30 mouse cellular contexts compared by ENCODE assay signal in genomic region chr5:139566640-139567399, GRCm38 (mm10). TPM values are rescaled to one million over a fixed set of nuclear protein-coding genes. Genes with fewer than 3 reads are reported as not detected.
DNase-seq lines count a peak whose midpoint lies in the region; ATAC-seq and TF ChIP-seq lines count a peak whose summit lies in the region.
"Had no signal": no experiment of that assay in that cellular context is flagged by ENCODE, and none has a peak within 500 bp of the region (broad histone marks: within the 10 kb centered on the region; RNA-seq: fewer than 3 reads in every experiment).

No protein-coding gene starts in this region.

- no peak overlapping the region for H3K9ac ChIP-seq in liver, adult 2 months (ENCODE audit: low read depth, low read length)
- no peak overlapping the region for H3K9ac ChIP-seq in forebrain, embryonic 13.5 days
- H3K9ac ChIP-seq: embryonic facial prominence, embryonic 12.5 days; hindbrain, embryonic 13.5 days; liver, embryonic 13.5 days; midbrain, embryonic 12.5 days had no signal

- 0 out of 2 replicates have a peak, but pooled peaks cover 6% of the 10 kb centered on the region for H3K27me3 ChIP-seq in liver, adult 2 months (ENCODE audit: control insufficient read depth, insufficient read depth, low read length)
- peaks cover 57% of the 10 kb centered on the region for H3K27me3 ChIP-seq in forebrain, embryonic 13.5 days

- no peak for TF ChIP-seq POLR2A in liver, adult 2 months (IDR thresholded peaks at IDR 0.05; ENCODE audit: extremely low read depth, insufficient read depth, low read length)

- peak; percentile 31 for TF ChIP-seq CTCF in liver, adult 2 months (IDR thresholded peaks at IDR 0.05; ENCODE audit: low read depth, low read length)

- DNase-seq in liver, adult 2 months (ENCODE audit: extremely low read depth, low read depth, low spot score) = no peak
- DNase-seq in liver = no peak
- peak; percentile 49 for DNase-seq in retina, postnatal 1 day
- no peak for DNase-seq in retina, embryonic 14.5 days (ENCODE audit: low spot score)
- DNase-seq in adrenal gland, postnatal 36 days = no peak
- DNase-seq: cerebellum, adult 11-12 months; cerebellum, postnatal 14 days; gastrocnemius, postnatal 36 days; liver, embryonic 13.5 days; right cerebral cortex, postnatal 25 days; spleen, adult 18-20 months; thymus, postnatal 14 days had no signal

- H3K4me3 ChIP-seq in liver, adult 2 months (ENCODE audit: insufficient read depth, low read depth, low read length) = no peak overlapping the region
- H3K4me3 ChIP-seq in forebrain, embryonic 13.5 days = no peak overlapping the region
- H3K4me3 ChIP-seq: embryonic facial prominence, embryonic 12.5 days; hindbrain, embryonic 13.5 days; limb, embryonic 10.5 days; liver, embryonic 13.5 days; midbrain, embryonic 12.5 days had no signal

- H3K4me1 ChIP-seq in liver, adult 2 months (ENCODE audit: control insufficient read depth, insufficient read depth, low read length) = no peaks in the 10 kb centered on the region
- H3K4me1 ChIP-seq in forebrain, embryonic 13.5 days = peaks cover 8% of the 10 kb centered on the region
- H3K4me1 ChIP-seq: embryonic facial prominence, embryonic 12.5 days; limb, embryonic 10.5 days; liver, embryonic 13.5 days had no signal

- H3K4me2 ChIP-seq in forebrain, embryonic 13.5 days = no peak overlapping the region
- H3K4me2 ChIP-seq: embryonic facial prominence, embryonic 12.5 days; hindbrain, embryonic 13.5 days; liver, embryonic 13.5 days; midbrain, embryonic 12.5 days had no signal

- no peak overlapping the region for H3K27ac ChIP-seq in liver, adult 2 months (replicated peaks; ENCODE audit: insufficient read depth, low read depth, low read length)
- H3K27ac ChIP-seq in forebrain, embryonic 13.5 days = no peak overlapping the region
- H3K27ac ChIP-seq: embryonic facial prominence, embryonic 12.5 days; hindbrain, embryonic 13.5 days; limb, embryonic 10.5 days; liver, embryonic 13.5 days; midbrain, embryonic 12.5 days had no signal

- 67% methylated on average over 6 of the region's 6 CpGs for whole genome bisulfite sequencing in liver, adult 2 months
- 70% methylated on average over 6 of the region's 6 CpGs for WGBS in forebrain, embryonic 13.5 days

- ATAC-seq in common myeloid progenitor, adult 5-6 weeks (replicated peaks; ENCODE audit: low read depth, poor library complexity, severe bottlenecking) = 0 out of 2 replicates have a peak, but pooled peaks have one; percentile 32
- ATAC-seq in megakaryocyte-erythroid progenitor cell, adult 5-6 weeks (replicated peaks; ENCODE audit: low FRiP score, low TSS enrichment, poor library complexity, severe bottlenecking) = peak; percentile 67; the same call in 1 of the 2 replicates
- no peak for ATAC-seq in forebrain, embryonic 13.5 days
- ATAC-seq: inflammation-experienced regulatory T-cells, adult 6 months had no signal

- no peaks in the 10 kb centered on the region for H3K79me2 ChIP-seq in liver, adult 2 months (ENCODE audit: control insufficient read depth, insufficient read depth, low read length)

- H3K36me3 ChIP-seq in liver, adult 2 months (ENCODE audit: control insufficient read depth, insufficient read depth, low read length) = no peaks in the 10 kb centered on the region
- no peaks in the 10 kb centered on the region for H3K36me3 ChIP-seq in forebrain, embryonic 13.5 days (ENCODE audit: poor library complexity, severe bottlenecking)
- H3K36me3 ChIP-seq: embryonic facial prominence, embryonic 12.5 days; hindbrain, embryonic 13.5 days; limb, embryonic 10.5 days; liver, embryonic 13.5 days; midbrain, embryonic 12.5 days had no signal

- H3K9me3 ChIP-seq in forebrain, embryonic 13.5 days (replicated peaks) = no peaks in the 10 kb centered on the region
- H3K9me3 ChIP-seq: embryonic facial prominence, embryonic 12.5 days; hindbrain, embryonic 13.5 days; limb, embryonic 10.5 days; liver, embryonic 13.5 days; midbrain, embryonic 12.5 days had no signal

RNA-seq across cellular contexts. Expression of gene Uncx, which starts 23.5 kb away (rescaled TPM):
- not detected in 2 replicates for total RNA-seq in liver, adult 2 months (2014; rRNA removed)
- polyA plus RNA-seq in liver, adult 2 months (2012; rRNA removed) = not detected in 2 replicates
- not detected in 2 replicates for total RNA-seq in common myeloid progenitor, adult 5-6 weeks (2017)
- total RNA-seq in megakaryocyte-erythroid progenitor cell, adult 5-6 weeks (2014; fragmentation: Nextera tagmentation) = not detected in 2 replicates
- not detected in 2 replicates for total RNA-seq in megakaryocyte-erythroid progenitor cell, adult 5-6 weeks (2017)
- polyA plus RNA-seq in forebrain, embryonic 13.5 days (2015; fragmentation: Nextera tagmentation; extraction: Ambion mirVana) = 8.5 and 18.1 TPM in 2 replicates
- not detected for total RNA-seq in adrenal gland, postnatal 36 days (2021)
- total RNA-seq: adrenal gland, adult 18-20 months; gastrocnemius, adult 18-20 months; gastrocnemius, postnatal 36 days; heart, adult 8-10 months; heart, postnatal 25 days; layer of hippocampus, postnatal 25 days; monocyte, adult 5-6 weeks; neutrophil, adult 5-6 weeks had no signal
- polyA plus RNA-seq: C2C12; heart, embryonic 14.5 days; inflammation-experienced regulatory T-cells, adult 6 months; liver, embryonic 13.5 days; testis, adult 2 months had no signal
